Mouse (Mus musculus) c-Kit-positive CD71-negative TER-119-negative erythroid progenitor cells, embryonic 14.5 days (primary cell): Measurements from ENCODE around the gene Slc25a36.

Source experiments
- DNase-seq: peaks from one replicate; pipeline ENCODE4 v3.0.0-alpha.2; 2013; ENCODE audit warnings: low read depth

Gene Slc25a36

GRCm38 (mm10) chr9:97111506-97111905 is 549 bp upstream of the Slc25a36 start:
- no peak for DNase-seq

- no peak for DNase-seq
Observed at GRCm38 (mm10) chr9:97106481-97107160, 4.3 kb downstream of the Slc25a36 start.

- no peak for DNase-seq
Observed at GRCm38 (mm10) chr9:97105400-97105985, 5.5 kb downstream of the Slc25a36 start.

DNA sequence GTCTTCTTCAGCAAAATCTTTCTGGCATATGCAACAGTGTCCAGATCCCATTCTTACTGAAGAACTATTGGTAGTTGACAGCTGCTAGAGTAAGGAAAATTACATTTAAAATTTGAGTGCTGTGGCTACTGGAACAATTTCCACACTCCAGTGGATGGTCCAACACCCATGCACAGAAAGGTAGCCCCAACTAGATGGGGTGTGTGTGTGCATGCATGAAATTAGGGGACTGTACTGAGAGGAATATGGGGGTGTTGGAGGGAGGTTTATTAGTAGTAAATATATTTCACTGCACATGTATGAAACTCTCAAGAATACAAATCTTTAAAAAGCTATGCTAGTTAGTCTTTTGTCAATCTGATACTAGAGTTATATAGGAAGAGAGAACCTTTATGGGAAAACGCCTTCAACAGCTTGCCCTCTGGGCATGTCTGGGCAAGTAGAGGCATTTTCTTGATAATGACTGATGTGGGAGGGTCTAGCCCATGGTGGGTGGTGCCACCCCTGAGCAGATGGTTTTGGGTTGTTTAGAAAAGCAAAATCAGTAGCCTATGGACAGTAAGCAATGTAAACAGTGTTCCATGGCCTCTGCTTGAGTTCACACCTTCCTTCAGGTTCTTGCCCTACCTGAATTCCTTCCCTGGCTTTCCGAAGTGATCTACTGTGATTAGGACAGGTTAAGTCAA is 7.4 kb downstream of the Slc25a36 start:
- no peak for DNase-seq

DNA sequence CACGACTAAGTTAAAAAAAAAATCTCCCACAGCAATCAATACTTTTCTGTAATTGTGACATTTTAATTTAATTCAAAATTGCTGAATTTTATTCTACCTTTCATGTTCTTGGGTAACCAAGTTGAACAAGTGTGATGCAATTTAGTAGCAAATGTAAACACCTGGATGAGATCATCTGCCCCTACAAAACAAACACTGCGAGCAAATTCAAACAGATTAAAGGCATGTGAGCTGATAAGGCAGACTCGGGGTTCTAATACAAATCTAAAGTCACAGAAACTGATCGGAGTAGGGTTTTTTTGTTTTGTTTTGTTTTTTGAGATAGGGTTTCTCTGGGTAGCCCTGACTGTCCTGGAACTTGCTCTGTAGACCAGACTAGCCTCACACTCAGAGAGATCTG is 12.0 kb downstream of the Slc25a36 start:
- DNase-seq, result no peak

- no peak for DNase-seq
Observed at GRCm38 (mm10) chr9:97096180-97096579, 14.8 kb downstream of the Slc25a36 start.

- no peak for DNase-seq
Observed at GRCm38 (mm10) chr9:97087850-97088249, 23.1 kb downstream of the Slc25a36 start.

- no peak for DNase-seq
Observed at GRCm38 (mm10) chr9:97084628-97085027, 26.3 kb downstream of the Slc25a36 start.

GRCm38 (mm10) chr9:97081106-97081862 is 29.7 kb downstream of the Slc25a36 start:
- no peak for DNase-seq

DNA sequence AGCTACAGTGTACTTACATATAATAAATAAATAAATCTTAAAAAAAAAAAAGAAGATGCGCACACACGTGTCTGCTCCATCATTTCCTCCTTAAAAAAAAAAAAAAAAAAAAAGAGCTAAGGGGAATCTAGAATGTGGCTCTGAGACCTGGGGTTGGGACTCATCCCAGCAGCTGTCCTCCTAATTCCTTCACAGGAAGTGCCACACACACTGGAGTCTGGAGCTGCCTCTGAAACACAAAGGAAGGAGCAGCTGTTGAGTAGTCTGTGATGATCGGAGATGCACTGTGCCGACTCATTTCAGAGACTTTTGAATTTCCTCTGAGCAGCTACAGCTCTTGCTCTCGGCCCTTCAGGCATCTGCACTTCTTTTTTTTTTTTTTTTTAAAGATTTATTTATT is 41.0 kb downstream of the Slc25a36 start:
- no peak for DNase-seq

- no peak for DNase-seq
Observed at GRCm38 (mm10) chr9:97069466-97069865, 41.5 kb downstream of the Slc25a36 start.

- DNase-seq, result peak; percentile 65
Observed at GRCm38 (mm10) chr9:97068201-97069095, 42.5 kb downstream of the Slc25a36 start.

- no peak for DNase-seq
Observed at GRCm38 (mm10) chr9:97067761-97068160, 43.2 kb downstream of the Slc25a36 start.

- DNase-seq, result no peak
Observed at GRCm38 (mm10) chr9:97065885-97066284, 45.1 kb downstream of the Slc25a36 start.

- no peak for DNase-seq
Observed at GRCm38 (mm10) chr9:97065216-97065615, 45.7 kb downstream of the Slc25a36 start.

GRCm38 (mm10) chr9:97064161-97064560 is 46.8 kb downstream of the Slc25a36 start:
- no peak for DNase-seq

GRCm38 (mm10) chr9:97061696-97062095 is 49.3 kb downstream of the Slc25a36 start:
- no peak for DNase-seq

DNA sequence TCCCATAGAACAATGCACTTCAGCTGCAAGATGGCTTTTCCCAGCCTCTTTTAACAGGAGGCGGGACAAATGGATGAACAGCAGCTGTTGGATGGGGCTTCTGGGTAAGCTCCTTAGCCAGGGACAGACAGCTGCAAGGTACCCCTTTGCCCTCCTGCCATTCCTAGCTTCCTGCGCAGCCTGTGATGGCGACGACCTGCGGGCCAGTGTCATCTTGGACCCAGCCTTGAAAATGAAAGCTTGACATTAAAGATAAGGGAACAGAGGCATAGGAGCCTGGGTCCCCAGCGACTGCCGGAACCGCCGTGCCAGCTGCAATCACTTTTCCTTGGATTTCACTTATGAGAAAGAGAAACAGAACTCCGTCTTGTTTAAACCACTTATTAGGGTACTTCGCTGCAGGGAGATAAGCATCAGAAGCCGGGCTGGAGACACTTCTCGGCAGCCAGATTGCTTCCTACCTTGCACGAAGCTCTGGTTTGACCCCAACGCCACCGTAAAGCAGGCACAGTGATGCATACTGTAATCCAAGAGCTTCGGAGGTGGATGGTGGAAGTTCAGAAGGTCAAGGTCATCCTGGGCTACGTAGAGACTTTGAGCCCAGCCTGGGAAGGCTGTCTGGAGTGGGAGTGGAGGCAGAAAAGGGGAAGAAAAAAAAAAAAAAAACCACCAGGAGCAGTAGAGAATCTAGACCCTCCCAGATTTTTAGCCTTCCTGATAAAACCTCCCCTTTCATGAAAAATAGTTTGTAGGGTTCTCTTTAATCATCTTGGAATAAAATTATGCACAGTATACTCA is 54.2 kb downstream of the Slc25a36 start:
- DNase-seq, result no peak

GRCm38 (mm10) chr9:97055906-97056305 is 55.1 kb downstream of the Slc25a36 start:
- no peak for DNase-seq

GRCm38 (mm10) chr9:97051176-97051575 is 59.8 kb downstream of the Slc25a36 start:
- DNase-seq, result no peak

DNA sequence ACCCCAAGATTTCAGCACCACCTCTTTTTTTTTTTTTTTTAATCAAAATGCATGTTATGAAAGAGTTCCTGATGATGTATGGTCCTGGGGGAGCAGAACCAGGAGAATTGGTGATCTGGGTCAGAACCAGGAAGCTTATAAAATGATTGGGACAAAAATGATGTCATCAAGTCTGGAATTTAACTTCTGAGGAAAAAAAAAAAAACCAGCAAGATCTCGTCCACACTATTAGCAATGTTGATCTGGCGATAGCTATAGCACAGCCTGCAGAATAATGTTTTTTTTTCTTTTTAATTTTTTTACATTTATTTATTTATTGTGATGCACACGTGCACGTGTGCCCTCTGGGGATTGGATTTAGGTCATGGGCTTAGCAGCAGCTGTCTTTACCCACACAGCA is 64.7 kb downstream of the Slc25a36 start:
- no peak for DNase-seq
